Mouse (Mus musculus): ENCODE measurements at regions not wholly inside any gene's neighbourhood (a gene's known extent, or its start where the extent isn't known, plus 50 kb on each side); places are given as distances from the start of the nearest gene placed in this dataset.
"Not testable (repeated sequence)": the region's sequence is repeated elsewhere in the genome, so short reads cannot be mapped to it uniquely, and the experiment has no call there.

- 66% methylated on average over 6 of the region's 6 CpGs for WGBS
- DNase-seq = peak; percentile 2
- H3K4me1 ChIP-seq (ENCODE audit: control insufficient read depth, insufficient read depth, low read length); H3K4me3 ChIP-seq (replicated peaks; ENCODE audit: extremely low read depth, low read depth, low read length): not testable (repeated sequence)
Measured at GRCm38 (mm10) chrX:170735786-170736185, 63.3 kb downstream of the Asmt start.

- DNase-seq; H3K4me3 ChIP-seq (replicated peaks; ENCODE audit: extremely low read depth, low read depth, low read length); H3K4me1 ChIP-seq (ENCODE audit: control insufficient read depth, insufficient read depth, low read length): not testable (repeated sequence)
- WGBS = no CpG with 5 or more reads among the region's 3 CpGs
Measured at GRCm38 (mm10) chrX:170753507-170754256, 81.2 kb downstream of the Asmt start.
